Comparison of ENCODE assay signal across 18 mouse cellular contexts in the genomic region with DNA sequence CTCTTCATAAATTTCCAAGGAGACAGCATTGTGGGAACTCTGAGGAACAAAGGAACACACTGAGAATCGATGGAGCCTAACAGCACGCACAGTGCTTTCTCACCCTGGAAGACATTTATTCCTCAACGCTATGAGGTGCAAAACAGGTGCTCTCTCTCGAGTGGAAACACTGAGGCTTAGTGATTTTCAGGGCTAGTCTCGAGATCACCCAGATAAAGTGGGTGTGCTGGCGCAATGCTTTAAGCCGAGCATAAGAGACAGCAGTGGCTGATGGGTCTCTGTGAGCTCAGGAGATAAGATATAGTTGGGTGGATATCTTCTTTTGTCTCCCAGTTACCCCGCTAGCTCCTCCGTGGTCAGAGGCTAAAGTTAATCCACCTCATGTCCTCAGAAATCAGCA.
"Had no signal": no experiment of that assay in that cellular context is flagged by ENCODE, and none has a peak within 500 bp of the region (broad histone marks: within the 10 kb centered on the region; RNA-seq: fewer than 3 reads in every experiment).

No protein-coding gene starts in this region.

- H3K27me3 ChIP-seq: limb, embryonic 13.5 days; megakaryocyte, embryonic 14.5 days; midbrain, embryonic 13.5 days; neural tube, embryonic 13.5 days had no signal

- H3K36me3 ChIP-seq: limb, embryonic 10.5 days; limb, embryonic 13.5 days; midbrain, embryonic 10.5 days; midbrain, embryonic 13.5 days; neural tube, embryonic 13.5 days had no signal

- H3K9me3 ChIP-seq: limb, embryonic 10.5 days; midbrain, embryonic 10.5 days had no signal

- H3K4me1 ChIP-seq: midbrain, embryonic 10.5 days; midbrain, embryonic 13.5 days had no signal

- H3K27ac ChIP-seq: limb, embryonic 13.5 days; liver, embryonic 14.5 days; midbrain, embryonic 10.5 days; midbrain, embryonic 13.5 days; neural tube, embryonic 13.5 days had no signal

- H3K9ac ChIP-seq: limb, embryonic 13.5 days; liver, embryonic 14.5 days; liver, postnatal 0 days; lung, embryonic 14.5 days; midbrain, embryonic 13.5 days; neural tube, embryonic 13.5 days had no signal

- ATAC-seq: midbrain, embryonic 13.5 days; midbrain, embryonic 16.5 days had no signal

- H3K4me2 ChIP-seq: limb, embryonic 13.5 days; lung, embryonic 14.5 days; midbrain, embryonic 13.5 days; neural tube, embryonic 13.5 days had no signal

- DNase-seq: kidney, postnatal 14 days; layer of hippocampus, adult 9-11 months; liver, postnatal 0 days; lung, embryonic 14.5 days; retina, postnatal 1 day; right cerebral cortex, postnatal 25 days; thymus, adult 18-20 months; thymus, postnatal 36 days had no signal

- H3K4me3 ChIP-seq: layer of hippocampus, adult 2 months; limb, embryonic 10.5 days; limb, embryonic 13.5 days; midbrain, embryonic 10.5 days; midbrain, embryonic 13.5 days; myocyte; neural tube, embryonic 13.5 days had no signal
